Mouse (Mus musculus) urinary bladder, postnatal 10 days (tissue): Measurements from ENCODE around the gene Cyb5b.

Experiments
- DNase-seq: peaks from one replicate; pipeline ENCODE4 v3.0.0; 2022; ENCODE audit warnings: low spot score

Gene Cyb5b

DNA sequence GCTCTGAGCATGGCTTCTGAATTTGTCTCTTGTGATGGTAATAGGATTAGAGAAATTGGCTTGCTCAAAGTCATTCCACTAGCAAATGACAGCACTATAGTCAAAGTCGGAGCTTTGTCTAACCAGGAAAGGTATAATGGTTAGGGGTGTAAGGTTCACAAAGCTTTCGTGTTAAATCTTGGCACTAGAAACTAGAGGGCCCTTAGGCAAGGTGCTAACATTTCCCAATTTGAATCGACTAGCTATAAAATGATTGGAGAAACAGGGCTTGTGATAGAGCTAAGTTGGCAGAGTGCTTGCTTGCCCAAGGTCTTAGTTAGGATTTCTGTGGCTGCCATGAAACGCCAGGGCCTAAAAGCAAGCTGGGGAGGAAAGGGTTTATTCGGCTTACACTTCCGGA is 20.4 kb upstream of the Cyb5b start:
- no peak for DNase-seq

DNA sequence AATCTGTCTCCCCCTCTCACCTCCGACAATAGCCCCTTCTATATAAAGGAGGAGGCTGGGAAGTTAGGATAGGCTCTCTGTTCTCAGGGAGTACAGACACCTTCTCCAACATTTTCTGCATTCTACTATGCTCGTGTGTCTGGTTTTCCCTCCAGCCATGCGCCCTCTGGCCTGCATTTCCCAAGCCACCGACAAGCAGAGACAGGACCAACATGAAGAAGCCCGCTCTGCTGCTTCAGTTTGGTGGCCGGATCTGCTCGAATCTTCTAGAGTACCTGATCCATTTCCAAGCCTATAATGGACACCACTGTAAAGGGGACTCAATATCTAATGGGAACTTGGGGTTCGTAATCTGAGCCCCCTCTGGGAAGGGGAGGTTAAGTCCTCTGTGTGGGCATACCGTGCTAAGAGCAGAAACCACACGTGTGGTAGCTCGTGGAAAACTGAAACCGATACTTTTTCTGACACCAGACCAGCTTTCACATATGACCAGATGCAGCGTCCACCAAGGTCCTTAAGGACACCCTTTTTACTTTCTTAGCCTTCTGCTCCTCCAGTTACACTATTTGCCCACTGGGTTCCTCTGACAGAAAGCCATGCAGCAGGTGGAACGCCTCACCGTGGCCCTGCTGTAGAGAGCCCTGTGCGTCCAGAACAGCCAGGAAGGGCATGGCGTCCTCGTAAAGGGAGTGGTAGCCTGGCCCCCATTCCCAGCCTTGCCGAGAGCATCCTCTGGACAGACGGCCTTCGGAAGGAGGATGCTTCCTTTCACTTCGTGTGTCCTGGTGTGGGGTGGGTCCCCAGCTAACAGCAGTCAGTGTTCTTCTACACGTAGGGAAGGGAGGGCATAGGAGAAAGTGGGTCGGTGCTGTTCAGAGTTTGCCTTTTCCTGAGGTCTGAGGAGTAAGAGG is 17.6 kb upstream of the Cyb5b start:
- no peak for DNase-seq

DNA sequence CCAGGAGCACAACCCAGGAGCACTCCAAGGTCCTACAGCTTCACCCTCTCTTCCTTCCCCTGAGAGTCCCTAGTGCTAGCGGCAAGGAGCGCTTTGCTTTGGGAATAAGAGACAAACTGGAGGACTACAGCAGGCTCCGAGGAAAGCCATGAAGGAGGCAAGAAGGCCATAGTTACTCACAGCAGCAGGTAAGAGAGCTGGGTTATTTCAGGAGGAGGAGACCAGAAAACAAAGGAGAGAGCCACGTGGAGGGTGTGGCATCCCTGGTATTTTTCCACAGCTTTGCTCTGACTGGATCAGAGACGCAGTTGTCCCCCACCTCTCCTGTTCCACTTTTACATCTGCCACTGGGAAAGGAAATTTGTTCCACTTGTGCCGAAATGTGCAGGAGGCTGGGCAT is 16.6 kb upstream of the Cyb5b start:
- DNase-seq, result no peak

DNA sequence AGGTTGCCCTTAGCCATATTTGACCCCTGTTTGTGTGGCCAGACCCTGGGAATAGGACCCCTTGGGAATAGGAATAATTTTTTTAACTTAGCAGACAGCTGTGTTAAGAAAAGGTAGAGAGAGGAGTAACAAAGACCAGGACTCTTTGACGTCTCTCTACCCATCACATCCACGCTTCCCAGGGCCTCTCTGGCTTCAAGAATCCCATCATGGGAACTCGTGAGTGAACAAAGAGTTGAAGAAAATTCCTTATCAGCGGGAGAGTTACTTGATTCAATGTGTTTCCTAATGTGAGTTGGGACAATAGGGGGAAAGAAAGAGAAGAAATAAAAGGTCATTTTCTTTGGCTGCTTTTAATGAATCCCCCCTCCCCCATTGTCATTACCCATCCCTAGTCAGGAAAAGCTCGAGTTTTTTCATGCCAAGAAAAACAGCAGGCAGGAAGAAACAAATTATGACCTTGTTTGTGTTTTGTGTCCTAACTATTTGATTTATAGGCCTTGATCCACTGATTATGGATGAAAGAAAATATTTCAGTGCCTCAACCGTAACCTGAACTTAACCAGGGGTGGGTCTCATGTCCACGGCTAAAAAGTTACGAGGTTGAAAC is 14.3 kb upstream of the Cyb5b start:
- DNase-seq, result no peak

DNA sequence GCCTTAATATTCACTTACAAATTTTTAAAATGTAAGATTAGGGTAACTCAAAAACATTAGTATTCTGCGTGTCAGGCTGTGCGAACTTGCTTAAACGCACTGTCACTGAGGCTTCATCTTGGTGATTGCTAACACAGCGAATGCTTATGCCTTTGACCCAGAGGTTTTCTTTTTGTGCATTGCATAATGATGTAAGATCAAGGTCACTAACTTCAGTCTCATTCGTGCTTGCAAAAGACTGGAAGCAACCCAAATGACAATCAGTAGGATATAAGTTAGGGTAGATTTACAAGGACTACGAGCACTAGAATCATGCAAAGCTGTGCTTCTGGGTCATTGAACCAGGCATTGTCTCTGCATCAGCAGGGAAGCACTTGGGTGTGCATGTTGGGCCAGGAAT is 12.8 kb upstream of the Cyb5b start:
- no peak for DNase-seq

DNA sequence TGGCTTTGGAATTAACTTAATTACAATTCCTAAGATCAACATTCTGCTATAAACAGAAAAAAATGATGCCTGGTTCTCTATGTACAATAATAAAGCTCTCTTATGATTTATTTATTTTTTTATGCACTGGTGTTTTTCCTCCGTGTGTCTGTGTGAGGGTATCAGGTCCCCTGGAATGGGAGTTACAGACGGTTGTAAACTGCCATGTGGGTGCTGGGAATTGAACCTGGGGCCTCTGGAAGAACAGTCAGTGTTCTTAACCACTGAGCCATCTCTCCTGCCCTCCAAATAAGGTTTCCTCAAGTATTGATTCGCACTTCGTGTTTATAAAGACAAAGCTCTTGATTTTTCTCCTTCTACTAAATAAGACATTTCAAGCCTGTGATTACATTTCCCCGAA is 12.1 kb upstream of the Cyb5b start:
- DNase-seq, result no peak

DNA sequence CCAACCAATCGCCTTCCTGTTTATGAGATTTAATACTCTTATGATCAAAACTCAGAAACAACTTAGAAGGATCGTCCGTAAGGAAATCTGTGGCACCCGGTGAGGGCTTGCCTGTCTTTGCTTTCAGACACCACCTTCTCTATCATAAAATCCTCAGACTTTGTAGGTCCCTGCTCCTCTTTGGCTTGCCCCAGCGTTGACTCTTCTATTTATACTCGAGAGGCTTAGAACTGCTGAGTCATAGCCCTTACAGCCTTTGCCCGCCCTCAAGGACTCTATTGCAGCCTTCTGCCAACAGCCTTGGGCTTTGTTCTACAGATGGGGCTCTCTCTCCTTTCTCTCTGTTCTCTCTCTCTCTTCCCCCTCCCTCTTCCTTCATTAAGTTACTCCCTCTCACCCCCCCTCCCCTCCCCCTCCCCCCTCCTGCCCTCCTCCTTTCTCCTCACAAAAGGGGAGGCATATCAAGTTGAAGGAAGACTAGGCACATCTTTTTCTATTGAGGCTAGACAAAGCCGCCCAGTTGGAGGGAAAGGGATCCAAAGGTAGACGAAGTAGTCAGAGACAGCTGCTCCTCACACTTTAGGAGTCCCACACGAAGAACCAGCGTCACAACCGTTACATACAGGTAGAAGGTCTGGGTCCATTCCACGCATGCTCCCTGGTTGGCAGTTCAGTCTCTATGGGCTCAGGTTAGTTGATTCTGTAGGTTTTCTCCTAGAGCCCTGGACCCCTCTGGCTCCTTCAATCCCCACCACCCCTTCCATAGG is 10.6 kb upstream of the Cyb5b start:
- no peak for DNase-seq

DNA sequence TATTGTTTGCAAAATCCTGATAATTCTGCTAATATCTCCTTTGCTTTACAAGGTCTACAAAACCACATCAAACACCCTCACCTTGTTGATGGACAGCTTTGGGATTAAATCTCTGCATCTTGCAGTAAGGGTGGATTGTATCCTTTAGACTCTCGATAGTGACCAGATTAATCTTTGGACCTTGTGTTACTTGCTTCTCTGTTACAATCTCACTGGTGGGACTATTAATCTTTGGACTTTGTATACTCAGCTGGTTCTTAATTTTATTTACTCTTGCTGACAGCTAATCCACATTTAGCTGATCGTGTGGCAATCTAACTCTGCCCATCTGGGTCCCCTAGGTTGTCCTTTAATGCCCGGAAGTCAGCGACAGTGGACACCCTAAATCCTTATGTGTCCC is 7.9 kb upstream of the Cyb5b start:
- no peak for DNase-seq

DNA sequence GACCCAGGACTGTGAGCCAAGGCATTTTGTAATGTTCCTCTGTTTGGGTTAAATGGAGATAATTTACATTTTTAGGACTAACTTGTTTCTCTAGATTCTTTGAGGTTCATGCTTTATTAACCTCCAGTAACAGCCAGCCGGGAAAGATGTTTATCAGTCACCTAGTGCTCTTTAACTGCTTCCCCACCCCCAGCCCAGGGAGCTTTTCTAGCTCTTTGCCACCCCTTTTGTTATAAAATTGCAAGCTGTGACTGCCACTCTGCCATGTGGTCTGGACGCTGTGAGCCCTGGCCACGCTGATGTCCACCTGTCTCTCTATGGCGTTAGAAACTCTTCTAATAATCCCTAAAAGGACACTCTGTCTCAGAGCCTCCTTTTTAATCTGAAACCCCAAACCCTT is 6.9 kb upstream of the Cyb5b start:
- no peak for DNase-seq

DNA sequence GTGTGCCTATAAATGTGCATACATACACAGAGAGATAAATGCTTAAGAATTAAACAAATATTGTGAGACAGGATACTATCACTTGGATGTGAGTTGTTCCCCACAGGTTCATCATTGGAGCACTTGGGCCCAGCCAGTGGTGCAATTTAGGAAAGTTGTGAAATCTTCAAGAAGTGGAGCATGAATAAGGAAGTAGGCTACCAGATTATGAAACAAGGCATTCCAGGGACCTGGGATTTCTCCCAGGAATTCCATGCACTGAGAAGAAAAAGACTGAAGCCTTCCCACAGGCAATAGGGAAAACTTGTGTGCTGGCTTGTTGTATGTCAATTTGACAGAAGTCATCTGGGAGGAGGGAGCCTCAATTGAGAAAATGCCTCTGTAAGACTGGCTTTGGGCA is 4.3 kb upstream of the Cyb5b start:
- DNase-seq, result no peak

DNA sequence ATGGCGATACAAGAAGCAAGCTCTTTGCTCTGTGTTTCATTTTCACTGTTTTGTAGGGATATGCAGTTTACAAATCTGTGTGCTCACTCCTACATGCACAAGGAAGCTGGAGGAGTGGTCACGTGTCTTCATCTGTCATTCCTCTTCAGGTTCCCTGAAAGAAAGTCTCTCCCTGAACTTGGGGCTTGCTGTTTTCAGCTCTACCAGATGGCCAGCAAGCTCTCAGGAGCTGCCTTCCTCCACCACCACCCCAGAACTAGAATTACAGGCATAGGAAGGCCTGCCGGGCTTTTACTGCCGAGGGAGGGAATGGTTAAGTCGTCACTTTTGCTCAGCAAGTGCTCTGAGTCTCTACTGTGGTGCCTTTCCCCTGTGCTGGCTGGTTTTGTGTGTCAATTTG is 1.6 kb upstream of the Cyb5b start:
- DNase-seq, result no peak

DNA sequence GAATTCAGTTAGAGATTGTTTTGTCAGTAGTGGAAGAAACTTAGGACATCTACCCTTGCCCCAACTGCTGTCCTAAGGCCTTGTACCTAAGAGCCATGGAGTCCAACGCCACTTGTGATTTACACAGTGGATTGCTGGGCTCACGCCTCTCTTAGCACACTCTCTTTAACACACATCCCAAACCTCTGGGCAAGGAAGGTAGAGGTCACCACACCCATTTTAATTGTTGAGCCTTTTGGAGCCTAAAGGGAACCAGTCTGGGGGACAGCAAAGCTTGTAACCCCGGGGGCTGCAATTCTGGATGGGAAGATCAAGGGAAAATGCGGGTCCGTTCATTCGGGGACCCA is 410 bp upstream of the Cyb5b start:
- no peak for DNase-seq

DNA sequence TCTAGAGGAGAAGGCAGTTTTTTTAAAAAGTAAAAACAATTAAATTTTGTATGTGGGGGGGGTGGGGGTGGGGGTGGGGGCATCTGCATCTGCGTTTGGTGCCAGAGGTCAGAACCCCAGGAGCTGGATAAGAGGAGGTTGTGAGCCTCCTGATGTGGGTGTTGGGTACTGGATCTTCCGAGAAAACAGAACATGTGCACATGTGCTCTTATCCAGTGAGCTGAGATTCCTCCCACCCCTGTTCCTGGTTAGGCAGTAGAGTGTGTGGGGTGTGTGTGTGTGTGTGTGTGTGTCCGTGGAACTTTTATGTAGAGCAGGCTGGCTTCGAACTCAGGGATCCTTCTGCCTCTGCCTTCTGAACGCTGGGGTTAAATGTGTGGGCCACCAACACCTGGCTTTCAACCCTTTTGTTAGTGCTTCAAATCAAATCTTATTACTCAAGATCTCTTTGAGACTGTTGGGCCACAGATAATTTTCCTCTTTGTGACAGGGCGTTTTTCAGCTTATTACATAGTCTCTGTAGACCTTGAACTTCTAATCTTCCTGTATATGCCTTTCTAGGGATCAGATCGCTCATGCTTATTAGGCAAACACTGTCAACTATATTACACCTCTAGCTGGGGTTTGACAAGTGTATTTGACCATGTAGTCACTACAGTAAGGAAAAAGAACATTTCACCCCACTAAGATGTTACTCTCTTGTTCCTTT is 926 bp downstream of the Cyb5b start:
- no peak for DNase-seq

DNA sequence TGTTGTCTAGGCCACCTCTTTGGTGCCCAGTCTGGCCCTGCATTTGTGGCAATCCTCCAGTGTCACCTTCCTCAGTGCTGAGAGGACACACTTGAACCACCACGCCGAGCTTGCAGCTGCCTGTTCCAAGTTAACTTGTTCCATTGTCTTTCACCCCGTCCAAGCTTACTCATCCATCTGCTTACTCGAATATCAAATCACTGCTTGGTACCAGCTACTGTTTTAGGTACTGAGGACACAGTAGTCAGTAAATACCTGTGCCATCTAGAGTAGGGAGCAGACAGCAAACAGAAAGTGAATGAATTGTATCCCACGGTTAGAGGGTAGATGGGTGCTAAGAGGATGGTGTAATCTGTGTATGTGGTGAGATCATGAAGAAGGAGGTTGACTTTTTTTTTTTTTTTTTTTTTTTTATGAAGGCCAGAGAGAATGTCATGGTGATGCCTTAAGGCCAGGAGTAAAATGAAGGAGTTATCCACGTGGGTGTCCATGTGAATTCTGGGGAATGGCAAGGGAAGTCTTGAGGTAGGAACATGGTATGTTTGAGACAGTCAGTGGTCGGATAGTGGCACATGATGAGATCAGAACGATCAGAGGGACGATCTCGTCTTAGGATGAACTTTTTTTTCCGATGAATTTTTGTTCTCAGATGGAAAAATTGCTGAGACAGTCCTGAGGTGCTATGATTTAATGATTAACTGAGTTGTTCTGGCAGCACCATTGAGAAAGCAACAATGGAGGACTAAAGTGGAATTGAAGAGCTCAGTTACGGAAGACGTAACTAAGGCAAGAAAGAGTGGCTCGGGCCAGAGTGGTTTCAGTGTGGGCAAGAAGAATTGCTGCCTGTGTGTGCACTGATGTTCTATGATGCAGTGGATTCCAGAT is 3.1 kb downstream of the Cyb5b start:
- no peak for DNase-seq

DNA sequence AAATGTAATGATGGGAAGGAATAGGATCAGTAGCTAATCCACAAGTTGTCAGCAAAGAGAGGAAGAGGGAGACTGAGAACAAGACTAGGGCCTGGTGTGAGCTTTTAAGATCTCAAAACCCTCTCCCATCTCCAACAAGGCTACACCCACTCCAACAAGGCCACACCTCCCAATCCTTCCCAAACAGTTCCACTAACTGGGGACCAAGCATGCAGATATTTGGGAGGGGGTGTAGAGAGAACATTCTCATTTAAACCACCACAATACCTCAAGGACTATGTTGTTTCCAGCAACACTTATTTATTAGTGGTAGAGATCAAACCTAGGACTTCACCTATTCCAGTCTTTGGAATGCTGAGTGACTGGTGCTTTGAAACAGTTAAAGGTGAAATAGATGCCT is 6.4 kb downstream of the Cyb5b start:
- DNase-seq, result no peak

DNA sequence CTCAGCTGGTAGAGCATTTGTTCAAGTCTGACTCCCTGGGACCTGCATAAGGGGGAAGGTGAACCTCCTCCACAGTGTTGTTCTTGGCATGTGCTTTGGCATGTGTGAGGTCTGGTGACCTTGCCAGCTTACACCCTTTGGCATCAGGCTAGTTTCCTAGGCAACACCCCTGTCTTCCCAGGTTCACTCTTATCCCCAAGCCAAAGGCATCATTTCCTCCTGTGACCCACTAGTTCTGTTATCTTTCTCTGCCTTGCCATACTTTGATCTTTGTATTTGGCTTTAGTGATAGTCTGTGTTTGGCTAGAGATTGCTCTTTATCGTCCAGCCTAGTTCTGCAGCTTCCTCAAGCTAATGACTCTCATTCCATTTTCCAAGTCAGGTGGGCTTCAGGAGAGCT is 7.4 kb downstream of the Cyb5b start:
- no peak for DNase-seq

DNA sequence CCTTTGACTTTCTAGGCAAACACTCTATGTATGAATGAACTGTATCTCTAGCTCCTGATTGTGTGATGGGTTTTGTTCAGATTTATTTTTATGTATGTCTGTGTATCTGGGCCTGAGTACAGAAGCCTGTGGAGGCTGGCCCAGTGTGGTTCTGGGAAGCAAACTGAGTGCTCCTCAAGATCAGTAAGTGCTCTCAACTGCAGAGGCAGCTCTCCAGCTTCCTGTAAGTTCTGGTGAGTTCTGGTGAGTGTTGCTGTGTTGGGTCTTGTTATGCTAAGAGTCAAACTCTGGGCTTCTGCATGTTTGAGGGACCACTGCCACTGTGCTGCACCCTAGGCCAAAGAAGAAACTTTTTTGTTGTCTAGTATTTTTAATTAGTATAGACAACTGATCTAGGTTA is 8.4 kb downstream of the Cyb5b start:
- no peak for DNase-seq

DNA sequence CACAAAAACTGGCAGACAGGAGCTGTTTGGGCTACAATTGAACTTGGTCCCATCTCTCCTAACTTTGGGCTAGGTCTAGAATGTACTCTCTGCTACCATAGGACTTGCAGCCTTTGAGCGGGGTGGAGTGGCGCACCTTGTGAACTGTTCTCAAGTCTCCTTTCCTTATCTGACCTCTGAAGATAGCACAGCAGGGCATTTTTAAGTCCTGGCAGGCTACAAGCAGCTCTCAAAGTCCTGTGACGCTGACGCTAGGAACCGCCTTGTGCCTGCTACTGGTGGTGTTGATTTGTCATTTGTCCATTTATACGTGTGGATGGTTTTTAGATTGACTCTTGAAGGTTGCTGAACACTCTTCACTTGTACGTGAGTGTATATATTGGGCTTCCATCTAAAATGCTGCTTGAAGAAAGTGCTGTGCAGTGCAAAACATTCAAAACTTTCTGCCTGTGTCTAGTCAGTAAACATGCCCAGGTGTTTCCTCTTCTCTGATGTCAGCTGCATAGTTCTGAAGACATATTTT is 13.9 kb downstream of the Cyb5b start:
- no peak for DNase-seq

DNA sequence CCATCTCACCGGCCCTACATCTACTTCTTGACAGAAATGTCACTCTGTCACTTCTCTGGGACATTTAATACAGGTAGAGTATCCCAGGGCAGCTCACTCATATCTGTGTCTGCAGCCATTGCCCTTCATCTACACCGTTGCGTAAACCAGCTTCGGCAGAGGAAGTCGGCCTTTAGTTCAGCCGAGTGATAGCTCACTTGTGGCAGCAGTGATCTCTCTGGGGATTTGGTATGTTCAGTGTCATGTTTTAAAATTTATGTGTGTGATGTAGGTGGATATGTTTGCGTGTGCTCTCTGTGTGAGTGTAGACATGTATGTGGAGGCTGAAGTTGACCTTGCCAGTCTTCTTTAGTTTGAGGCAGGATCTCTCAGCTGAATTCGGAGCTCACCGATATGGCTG is 15.3 kb downstream of the Cyb5b start:
- DNase-seq, result no peak

DNA sequence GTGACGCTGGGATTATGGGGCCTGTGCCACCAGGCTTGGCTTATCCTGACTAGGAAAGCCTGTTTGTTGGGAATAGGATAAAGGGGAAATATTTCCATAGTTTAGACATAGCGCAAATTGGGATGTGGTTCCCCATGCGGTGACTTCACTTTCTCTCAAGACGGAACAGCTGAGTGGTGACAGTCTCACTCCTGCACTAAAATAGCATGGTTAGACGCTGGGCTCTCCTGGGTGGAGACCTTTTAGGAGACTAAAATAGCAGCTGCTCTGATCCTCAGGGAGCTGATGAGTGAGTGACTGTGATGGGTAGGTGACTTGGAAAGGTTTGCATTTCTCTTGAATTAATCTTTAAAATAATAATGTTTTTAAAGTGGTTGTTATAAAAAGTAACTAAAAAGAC is 17.4 kb downstream of the Cyb5b start:
- DNase-seq, result no peak

DNA sequence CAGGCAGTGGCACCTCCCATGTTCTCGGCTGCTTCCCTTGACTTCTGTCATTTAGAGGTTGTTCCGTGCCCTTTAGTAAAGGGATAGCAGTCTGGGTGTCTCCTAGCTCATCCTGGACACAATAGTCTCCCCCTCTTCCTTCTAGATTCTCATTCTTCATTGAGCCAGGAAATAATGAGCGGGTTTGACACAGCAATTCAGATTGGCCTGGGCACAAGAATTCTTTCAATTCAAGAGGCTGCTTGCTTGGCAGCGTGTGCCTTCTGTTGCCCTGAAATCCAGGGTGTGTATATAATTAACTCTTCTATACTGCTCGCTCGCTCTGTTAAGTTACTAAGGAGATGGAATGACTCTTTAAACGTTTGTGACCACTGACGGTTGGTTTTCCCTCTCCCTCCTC is 21.7 kb downstream of the Cyb5b start:
- no peak for DNase-seq
